Mouse (Mus musculus): ENCODE data around the gene Dhx40.

DNA sequence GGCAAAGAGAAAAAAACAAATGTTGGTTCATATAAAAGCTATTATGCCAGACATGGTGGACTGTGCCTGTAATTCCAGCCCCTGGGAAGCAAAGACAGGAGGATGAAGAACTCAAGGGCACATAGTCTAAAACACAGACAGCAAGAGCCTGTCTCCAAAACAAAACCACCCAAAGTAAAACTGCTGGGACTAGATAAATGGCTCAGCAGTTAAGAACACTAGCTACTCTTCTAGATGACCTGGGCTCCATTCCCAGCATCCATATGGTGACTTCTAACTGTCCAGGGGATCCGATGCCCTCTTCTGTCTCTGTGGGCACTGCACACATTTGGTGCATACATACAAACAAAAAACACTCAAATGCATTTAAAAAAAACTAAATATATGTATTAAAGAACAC is 56.5 kb downstream of the Dhx40 start:
- no peak for TF ChIP-seq GATA1 (IDR thresholded peaks at IDR 0.05; ENCODE audit: low read length)
- no peak for TF ChIP-seq TAL1 (IDR thresholded peaks at IDR 0.05; ENCODE audit: low read length)
